Mouse (Mus musculus) thymus, postnatal 14 days (tissue): Measurements from ENCODE around the gene Abracl.

Experiments used
- DNase-seq: peaks from one replicate; pipeline ENCODE4 v3.0.0; 2021

The Abracl gene

DNA sequence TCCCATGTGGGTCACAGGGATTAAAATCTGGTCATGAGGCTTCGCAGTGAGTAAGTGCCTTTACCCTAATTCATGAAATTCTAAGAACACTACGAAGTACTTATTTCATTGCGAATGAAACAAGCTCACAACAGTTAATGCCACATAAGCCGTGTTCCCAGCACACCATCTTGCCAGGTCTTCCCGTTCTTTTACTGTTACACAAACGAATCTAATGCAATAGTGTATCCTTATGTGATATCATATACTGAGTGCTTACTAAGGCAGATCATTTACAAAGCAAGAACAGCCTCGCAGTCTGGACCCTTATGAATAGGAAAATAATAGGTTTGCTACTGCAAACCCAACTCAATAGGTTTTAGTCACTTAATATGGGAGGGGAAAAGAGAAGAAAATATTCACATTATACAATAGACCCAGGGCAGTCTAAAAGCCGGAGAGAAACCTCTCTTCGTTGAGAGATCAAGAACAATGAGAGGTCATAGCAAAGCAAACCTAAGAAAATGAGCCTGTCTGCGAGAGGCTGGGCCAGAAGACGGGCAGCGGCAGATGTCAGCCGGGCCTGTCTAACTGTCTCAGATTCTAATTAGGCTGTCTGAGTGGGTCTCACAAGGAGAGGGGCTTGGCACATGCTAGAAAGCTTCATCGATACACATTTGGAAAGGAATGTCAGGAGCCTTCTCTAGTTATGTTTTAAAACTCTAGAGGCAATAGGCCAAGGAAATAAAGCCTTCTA, 1.3 kb downstream of the Abracl start:
- DNase-seq: no peak

DNA sequence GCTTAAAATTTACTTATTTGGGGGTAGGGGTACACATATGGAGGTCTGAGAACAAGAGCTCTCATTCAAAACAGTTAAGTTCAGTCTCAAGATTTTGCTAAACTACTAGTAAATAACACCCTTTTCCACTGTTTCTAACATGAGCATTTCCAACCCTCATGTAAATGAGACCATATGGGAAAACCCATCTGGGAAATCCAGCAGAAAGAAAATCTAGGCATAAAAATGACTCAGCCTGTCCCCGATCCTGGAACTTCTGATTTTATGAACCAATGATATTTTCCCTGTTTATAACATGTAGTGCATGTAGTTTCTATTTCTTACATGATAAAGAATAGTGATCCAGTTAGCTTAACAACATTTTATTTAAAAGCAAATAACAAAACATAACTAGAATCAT, 2.2 kb downstream of the Abracl start:
- DNase-seq: no peak

DNA sequence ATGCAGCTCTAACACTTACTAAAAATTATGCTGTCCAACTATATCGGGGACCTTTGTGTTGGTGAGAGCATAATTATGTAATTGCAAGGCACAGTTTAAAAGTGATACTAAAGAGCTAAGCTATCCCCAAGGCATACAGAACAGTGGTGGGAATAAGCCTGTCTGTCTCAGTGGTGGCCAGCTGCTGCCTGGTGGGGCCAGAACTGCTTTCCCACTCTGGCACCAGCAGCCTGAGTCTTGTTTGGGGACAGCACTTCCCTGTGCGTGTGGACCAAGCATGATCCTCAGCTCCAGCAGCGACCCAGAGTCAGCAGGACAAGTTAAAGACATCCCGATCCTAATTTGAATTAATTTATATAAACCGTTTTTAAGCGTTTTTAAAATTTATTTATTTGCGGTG, 2.6 kb downstream of the Abracl start:
- DNase-seq: no peak

DNA sequence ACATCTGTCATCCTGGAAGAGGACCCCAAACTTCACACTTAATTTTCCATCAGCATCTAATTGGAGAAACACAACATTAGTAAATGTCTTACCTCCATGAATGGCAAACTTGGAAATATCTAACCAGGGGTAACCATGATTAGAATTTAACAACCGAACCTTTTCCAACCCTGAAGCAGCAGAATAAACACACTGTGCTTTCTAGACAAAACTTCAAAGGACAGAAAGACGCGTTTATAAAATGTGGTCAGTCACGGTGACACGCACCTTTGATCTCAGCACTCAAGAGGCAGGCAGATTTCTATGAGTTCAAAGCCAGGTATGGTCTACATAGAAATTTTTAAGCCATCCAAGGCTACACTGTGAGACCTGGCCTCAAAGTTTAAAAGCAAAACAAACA, 11.3 kb downstream of the Abracl start:
- no peak for DNase-seq

DNA sequence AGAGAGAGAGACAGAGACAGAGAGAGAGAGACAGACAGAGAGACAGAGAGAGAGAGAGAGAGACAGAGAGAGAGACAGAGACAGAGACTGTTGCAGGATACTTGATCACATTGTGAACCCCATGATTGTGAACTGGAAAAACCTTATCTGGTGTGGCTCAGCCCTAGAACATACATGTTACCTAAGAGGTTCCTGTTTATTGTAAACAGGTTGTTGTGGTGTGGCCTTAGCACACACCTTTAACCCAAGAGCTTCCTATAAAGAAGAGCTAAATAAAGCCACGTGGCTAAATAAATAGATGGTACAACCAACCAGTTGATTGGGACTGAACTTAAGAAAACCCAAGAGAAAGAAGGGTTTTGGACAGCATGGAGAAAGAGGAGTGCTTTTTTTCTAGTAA, 13.3 kb downstream of the Abracl start:
- DNase-seq: no peak

DNA sequence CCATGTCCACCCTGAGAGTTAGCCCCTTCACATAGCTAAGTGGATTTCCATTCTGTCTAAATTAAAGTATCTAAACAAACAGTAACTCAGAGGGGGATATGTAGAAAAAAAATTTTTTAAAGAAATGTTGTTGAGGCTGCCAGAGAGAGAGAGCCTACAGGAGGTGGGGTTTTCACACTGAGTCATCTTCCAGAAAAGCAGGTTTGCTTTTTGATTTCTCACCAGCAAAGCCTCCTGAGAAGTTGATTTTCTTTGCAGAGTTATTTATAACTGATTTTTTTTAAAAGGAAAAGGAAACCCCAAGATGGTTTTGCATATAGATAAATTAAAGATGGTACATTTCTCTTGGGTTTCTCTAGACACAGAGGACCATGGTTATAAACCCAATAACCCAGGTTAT, 15.0 kb downstream of the Abracl start:
- DNase-seq: no peak

DNA sequence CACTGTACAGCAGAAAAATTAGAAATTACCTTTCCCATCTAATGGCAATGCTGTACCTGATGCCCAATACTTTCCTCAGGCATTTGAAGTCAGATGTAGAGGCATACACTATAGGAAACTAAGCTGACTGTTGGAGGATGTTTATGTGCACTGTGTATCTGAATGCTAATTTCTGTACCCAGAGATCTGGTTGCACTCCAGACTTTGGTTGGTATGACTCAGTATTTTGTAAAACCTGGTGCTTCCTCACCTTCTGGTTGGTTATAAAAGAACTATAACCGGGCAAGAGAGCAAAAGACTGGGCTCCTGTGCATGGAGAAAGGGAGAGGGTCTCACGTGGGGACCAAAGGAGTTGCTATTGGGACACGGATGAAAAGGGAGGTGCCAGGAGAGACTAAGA, 15.8 kb downstream of the Abracl start:
- DNase-seq: no peak

DNA sequence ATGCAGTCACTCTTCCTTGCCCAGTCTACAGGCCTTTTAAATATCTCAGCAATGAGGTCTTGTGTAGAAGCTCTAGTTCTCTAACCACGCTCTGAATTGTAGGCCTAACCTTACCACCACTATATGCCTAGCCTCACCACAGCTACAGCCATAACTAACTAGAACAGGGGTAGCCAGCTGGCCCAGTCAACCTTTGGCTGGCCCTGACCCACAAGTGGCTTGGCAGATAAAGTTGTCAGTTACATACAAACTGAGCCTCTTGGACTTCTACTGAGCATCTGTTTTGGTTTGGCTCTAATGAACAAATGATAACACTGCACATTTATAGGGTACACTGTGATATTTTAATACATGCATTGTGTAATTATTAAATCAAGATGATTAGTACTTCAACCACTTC, 16.3 kb downstream of the Abracl start:
- no peak for DNase-seq

DNA sequence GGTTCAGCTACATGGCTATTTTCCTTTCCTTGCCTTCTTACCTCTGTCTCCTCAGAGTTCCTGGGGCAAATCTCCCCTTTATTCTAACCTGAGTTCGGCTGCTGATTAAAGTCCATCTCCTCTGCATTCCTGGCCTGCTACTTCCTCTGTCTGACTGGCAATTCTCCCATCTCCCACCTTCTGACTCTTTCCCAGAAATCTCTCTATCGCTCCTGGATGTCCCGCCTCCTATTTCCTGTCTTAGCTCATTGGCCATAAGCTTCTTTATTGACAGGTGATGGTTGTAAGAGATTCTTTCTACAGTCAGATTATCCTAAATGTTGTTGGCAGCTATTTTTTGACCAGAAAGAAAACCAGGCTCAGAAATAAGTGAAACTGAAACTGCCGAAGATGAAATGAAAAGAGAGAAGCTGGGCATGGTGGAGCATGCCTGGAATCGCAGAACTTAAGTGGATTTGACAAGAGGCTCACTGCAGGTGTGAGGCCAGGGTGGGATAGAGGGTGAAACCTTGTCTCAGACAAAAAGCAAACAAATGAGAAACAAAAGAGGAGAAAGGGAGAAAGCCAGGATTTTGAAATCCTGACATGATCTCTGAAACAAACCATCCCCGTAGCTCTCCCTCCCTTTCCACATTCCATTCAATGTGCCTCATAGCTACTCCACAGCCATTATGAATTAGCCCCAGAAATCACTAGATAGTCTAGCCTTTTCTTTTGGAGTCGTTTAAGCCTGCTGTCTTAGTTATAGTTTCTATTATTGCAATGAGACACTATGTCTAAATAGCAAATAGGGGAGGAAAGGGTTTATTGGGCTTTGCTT, 17.7 kb downstream of the Abracl start:
- DNase-seq: no peak

DNA sequence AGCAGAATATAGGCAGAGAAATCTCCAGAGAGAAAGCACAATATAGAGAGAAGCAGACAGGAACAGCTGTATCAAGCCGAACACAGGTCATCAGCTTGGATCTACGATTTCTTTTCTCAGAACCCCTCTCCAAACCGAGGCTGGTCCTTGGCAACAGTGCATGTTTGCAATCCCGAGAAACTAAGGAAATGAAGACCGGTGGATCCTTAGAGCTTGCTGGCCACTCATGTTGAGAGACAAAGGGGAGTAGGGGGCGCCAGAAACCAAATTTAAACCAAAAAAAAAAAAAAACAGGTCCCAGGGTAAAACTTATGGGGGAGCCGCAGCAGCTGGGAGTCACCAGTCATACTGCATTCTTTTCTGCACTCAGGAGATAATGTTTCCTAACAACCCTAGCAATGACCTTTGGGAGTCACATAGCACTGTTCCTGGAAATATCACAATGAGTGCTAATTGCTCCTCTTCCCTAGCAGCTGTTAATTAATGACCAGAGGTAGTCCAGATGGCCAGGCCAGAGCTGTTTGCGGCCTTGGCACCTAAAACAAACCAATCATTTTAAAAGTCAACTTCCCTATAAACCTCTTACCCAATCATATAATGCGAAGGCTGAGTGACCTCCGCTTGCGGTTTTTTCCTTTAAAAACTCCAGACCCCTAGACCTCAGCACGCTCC, 19.0 kb downstream of the Abracl start:
- DNase-seq: no peak

DNA sequence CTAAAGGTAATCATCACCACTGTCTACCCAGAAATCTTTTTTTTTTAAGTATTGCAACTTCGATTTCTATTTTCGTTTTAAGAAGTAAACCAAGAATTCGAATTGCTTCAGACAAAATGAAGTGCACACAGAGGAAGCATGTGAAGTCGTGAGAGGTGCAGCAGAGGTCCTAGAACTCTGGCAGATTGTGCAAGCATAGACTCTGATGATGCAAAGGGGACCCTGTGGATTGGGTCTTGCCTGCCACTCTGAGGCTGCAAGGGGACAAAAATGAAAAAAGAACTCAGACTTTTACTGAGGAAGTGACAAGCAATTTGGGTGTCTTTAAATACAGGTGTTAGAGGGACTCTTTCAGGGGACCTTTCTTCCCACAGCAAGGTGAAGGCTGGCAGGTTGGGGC, 32.5 kb downstream of the Abracl start:
- DNase-seq: no peak

DNA sequence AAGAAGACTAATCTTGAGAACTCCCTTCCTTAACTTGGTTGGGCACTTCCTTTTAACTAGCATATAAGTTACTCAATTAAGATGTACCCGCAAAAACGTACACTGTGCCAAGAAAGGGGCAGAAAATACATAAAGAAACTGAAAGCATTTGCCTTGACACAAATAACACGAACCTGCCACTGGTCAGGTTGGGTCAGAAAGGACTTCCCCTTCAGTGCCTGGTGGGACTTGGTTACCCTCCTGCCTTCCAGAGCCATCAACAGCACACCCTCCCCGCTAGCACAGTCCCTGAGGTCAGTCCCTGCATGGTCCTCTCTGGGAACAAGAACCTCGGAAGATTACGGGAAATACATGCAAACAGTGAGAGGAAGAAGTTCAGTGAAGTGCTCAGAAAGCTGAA, 34.0 kb downstream of the Abracl start:
- no peak for DNase-seq

DNA sequence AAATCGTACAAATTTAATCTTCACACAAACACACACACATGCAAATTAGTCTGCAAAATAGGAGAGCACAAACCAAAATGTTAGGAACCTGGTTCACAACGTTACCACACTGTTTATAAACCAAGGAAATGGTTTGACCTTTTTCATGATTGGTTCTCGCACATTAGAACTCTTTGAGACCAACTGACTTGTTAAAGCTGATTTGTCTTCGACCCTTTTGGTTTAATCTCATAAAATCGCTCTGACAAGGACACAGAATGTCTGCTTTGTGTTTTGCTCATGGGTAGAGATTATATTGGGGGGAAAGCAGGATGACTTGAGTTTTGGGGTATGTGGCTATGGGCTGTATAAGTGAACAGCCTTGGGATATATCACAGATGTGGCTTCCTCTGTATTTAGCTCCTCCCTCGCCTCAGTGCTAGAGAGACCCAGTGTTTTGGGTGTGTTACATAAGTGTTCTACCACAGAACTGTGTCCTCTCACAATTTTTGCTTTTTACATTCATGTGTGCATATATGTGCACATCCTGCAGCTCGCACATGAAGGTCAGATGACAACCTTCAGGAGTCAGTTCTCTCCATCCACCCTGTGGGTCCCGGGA, 35.2 kb downstream of the Abracl start:
- no peak for DNase-seq

DNA sequence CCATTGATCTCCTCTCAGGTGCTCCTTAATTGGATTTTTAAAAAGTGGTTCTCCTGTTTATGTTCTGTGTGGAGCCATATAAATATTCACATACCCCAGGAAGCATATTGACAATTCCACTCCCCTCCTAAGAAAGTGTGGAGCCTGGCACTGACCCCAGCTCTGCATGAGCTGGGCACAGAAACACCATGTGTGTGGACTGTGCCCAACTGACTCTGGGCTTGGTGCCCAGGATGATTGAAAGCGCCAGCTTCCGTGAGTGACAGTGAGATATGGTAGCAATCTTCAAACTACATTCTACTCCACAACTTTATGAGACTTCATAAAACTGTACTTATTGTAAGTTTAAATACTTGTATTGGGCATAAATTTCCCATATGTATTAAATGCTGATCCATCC, 39.8 kb downstream of the Abracl start:
- DNase-seq: no peak

DNA sequence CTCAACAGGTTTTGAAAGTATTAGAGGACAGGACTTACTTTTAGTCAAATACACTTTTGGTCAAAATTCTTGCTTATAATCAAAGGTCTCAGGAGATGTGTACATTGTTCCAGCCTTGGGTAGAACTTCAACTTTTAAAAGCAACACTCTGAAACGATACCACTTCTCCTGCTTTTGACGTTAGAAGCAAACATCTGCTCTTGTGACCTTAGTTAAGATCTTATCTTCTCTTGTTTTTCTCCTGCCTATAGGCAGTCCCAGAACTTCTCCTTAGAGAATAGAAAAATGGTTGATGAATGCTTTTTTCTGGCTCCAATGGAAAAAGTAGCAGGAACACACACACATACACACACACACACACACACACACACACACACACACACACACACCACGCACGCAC, 57.0 kb downstream of the Abracl start:
- DNase-seq: no peak
